ENCODE assay signal across 36 mouse cellular contexts in the genomic region with DNA sequence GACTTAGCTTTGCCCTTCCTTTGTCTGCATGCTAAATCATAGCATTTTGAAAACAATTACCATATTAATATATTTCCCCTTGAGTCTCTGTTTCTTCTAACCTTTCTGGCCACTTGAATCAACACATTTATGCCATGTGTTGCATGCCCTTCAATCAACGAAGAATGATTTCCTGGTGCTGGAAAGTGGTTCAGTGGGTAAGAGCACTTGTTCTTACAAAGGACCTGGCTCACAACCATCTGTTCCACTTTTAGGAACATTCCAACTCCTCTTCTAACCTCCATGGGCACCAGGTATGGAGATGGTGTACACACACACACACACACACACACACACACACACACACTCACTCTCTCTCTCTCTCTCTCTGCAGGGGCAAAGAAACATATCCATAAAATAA.
"Had no signal": no experiment of that assay in that cellular context is flagged by ENCODE, and none has a peak within 500 bp of the region (broad histone marks: within the 10 kb centered on the region; RNA-seq: fewer than 3 reads in every experiment).

No protein-coding gene starts in this region.

- H3K27me3 ChIP-seq: heart, embryonic 12.5 days; heart, embryonic 13.5 days; heart, embryonic 15.5 days; hindbrain, embryonic 12.5 days; hindbrain, embryonic 13.5 days; hindbrain, embryonic 15.5 days; intestine, embryonic 15.5 days; kidney, embryonic 15.5 days had no signal

- ATAC-seq: hindbrain, embryonic 16.5 days; hindbrain, postnatal 0 days; inflammation-experienced regulatory T-cells, adult 6 months; intestine, embryonic 15.5 days; intestine, embryonic 16.5 days; intestine, postnatal 0 days had no signal

- H3K27ac ChIP-seq: heart, adult 2 months; heart, embryonic 10.5 days; heart, embryonic 13.5 days; heart, embryonic 15.5 days; hindbrain, embryonic 10.5 days; hindbrain, embryonic 12.5 days; hindbrain, embryonic 13.5 days; hindbrain, embryonic 14.5 days; hindbrain, embryonic 15.5 days; hindbrain, postnatal 0 days; intestine, embryonic 15.5 days; kidney, embryonic 15.5 days; kidney, postnatal 0 days; layer of hippocampus, adult 2 months had no signal

- DNase-seq: heart, adult 2 months; heart, postnatal 10 days; heart, postnatal 14 days; heart, postnatal 36 days; heart, postnatal 4 days; kidney, adult 11 months; kidney, adult 18-20 months; kidney, adult 2 months; kidney, adult 8-10 months; kidney, adult 9 months; kidney, postnatal 10 days; kidney, postnatal 14 days; kidney, postnatal 25 days; kidney, postnatal 36 days; kidney, postnatal 4 days; layer of hippocampus, adult 9-11 months; layer of hippocampus, postnatal 36 days had no signal

- H3K4me1 ChIP-seq: heart, embryonic 10.5 days; heart, embryonic 12.5 days; heart, embryonic 13.5 days; heart, embryonic 15.5 days; hindbrain, embryonic 10.5 days; hindbrain, embryonic 12.5 days; hindbrain, embryonic 13.5 days; hindbrain, embryonic 15.5 days; intestine, embryonic 15.5 days; kidney, embryonic 15.5 days had no signal

- H3K4me2 ChIP-seq: heart, embryonic 11.5 days; heart, embryonic 12.5 days; heart, embryonic 13.5 days; heart, embryonic 15.5 days; hindbrain, embryonic 12.5 days; hindbrain, embryonic 13.5 days; hindbrain, embryonic 14.5 days; hindbrain, embryonic 15.5 days; intestine, embryonic 15.5 days; kidney, embryonic 15.5 days had no signal

- H3K9me3 ChIP-seq: heart, embryonic 10.5 days; heart, embryonic 12.5 days; heart, embryonic 13.5 days; heart, embryonic 15.5 days; hindbrain, embryonic 10.5 days; hindbrain, embryonic 12.5 days; hindbrain, embryonic 13.5 days; hindbrain, embryonic 15.5 days; intestine, embryonic 15.5 days; kidney, embryonic 15.5 days had no signal

- H3K4me3 ChIP-seq: heart, adult 2 months; heart, embryonic 10.5 days; heart, embryonic 12.5 days; heart, embryonic 13.5 days; heart, embryonic 15.5 days; hindbrain, embryonic 10.5 days; hindbrain, embryonic 12.5 days; hindbrain, embryonic 13.5 days; hindbrain, embryonic 15.5 days; intestine, embryonic 15.5 days; kidney, embryonic 15.5 days; layer of hippocampus, adult 2 months had no signal

- H3K9ac ChIP-seq: heart, embryonic 12.5 days; heart, embryonic 13.5 days; heart, embryonic 15.5 days; hindbrain, embryonic 12.5 days; hindbrain, embryonic 13.5 days; hindbrain, embryonic 14.5 days; hindbrain, embryonic 15.5 days; intestine, embryonic 15.5 days; kidney, embryonic 15.5 days had no signal
